Mouse (Mus musculus) small intestine, adult 2 months (tissue): ENCODE measurements around the gene Tnrc18.

ENCODE experiments used
- CTCF ChIP-seq: fragments of 200-500 bp; IDR thresholded peaks from 2 replicates; pipeline ENCODE4 v1.5.1; 2012; ENCODE audit warnings: low read depth, mild to moderate bottlenecking, control low read depth, inconsistent platforms, low read length, moderate library complexity, mixed read lengths; ENCODE audit not compliant: insufficient replicate concordance, insufficient read length; ENCODE audit errors: extremely low read depth
- POLR2A ChIP-seq: fragments of 200-500 bp; IDR thresholded peaks from 2 replicates; pipeline ENCODE4 v1.6.1; 2012; ENCODE audit warnings: low read depth, mild to moderate bottlenecking, control low read depth, inconsistent platforms, low read length, moderate library complexity

DNA sequence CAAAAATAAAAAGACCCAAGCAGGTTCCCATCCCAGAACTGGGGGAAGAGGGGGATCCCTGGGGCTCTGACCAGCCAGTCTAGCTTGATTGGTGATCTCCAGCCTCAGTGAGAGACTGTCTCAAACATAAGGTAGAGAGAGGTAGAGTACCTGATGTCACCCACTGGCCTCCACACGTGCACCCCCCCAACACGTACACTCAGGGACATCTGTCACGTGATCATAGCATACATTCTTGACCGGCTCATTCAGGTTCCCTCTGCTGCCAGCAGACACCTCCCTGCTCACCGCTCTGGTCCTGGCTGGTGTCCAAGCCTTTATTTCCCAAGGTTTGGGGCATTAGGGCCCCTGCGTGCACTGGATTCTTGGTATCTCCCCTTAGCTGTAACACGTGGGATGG, 108.0 kb downstream of the Tnrc18 start:
- no peak for TF ChIP-seq CTCF
- TF ChIP-seq POLR2A, result no peak
